Mouse (Mus musculus): ENCODE data around the gene Fam92b.

DNA sequence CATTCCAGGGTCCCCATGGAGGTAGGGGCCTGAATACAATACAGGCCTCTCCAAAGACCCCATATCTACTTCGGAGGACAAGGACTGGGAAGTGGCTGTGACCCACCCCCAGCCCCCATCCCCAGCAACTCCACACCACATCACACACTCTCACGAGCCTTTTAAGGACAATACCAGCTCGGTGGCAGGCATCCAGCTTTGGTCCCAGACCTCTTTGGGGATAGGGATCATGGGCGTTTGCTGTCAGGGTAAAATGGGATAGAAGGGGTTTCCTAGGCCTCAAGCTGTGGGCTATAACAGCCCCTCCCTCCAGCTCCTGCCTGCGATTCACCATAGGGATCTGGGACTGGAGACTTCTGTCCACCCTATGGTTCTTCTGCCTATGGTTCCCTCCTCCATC, 14.4 kb upstream of the Fam92b start:
- TF ChIP-seq POLR2A (IDR thresholded peaks at IDR 0.05; ENCODE audit: borderline replicate concordance, extremely low read depth, low read depth, low read length) (no peak), CTCF (IDR thresholded peaks at IDR 0.05; ENCODE audit: insufficient read depth, low read length) (no peak)

All from lung, adult 2 months (tissue).